Mouse (Mus musculus) Muller cell, postnatal 12 days (primary cell): ENCODE measurements around the gene Galnt17.

Source experiments
- DNase-seq: peaks from one replicate; pipeline ENCODE4 v3.0.0-alpha.2; 2015; ENCODE audit errors: inconsistent ontology term

Gene Galnt17

DNA sequence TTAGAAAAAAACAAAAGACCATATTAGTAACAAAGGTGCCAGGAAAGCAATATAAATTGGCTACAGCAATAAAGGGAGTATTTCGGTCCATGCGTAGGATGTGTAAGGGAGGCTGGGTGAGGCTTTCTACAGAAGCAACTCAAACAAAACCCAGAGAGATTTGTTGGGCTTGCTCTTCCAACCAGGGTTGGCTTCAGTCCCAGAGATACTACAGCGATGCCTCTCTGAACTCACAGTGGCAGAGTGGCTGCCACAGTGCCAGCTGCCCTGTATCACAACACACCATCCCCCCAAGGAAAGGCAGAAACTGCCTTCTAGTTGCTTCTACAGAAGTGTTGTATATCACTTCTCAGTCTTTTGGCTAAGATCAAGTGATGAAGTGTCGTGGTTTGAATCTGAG lies 66.6 kb downstream of the Galnt17 start:
- DNase-seq = no peak

- no peak for DNase-seq
Measured at GRCm38 (mm10) chr5:131239813-131240212, 68.5 kb downstream of the Galnt17 start.

DNA sequence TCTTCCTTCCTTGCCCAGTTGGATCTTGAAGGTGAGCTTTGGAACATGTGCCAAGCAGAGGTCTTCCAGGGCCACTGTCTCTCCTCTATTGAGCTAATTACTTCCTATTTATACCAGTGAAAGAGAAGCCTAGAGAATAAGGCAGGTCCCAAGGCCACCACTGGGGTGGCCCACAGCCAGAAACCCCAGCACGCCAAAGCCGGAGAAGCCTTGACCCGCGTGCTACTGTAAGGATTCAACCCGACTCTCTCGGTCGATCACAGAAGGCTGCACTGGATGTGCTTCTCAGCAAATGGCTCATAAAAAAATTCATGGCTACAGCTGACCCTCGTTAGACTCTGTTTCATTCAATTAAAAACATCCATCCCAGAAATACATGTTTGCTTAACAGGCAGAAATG lies 71.4 kb downstream of the Galnt17 start:
- DNase-seq = peak; percentile 21

DNA sequence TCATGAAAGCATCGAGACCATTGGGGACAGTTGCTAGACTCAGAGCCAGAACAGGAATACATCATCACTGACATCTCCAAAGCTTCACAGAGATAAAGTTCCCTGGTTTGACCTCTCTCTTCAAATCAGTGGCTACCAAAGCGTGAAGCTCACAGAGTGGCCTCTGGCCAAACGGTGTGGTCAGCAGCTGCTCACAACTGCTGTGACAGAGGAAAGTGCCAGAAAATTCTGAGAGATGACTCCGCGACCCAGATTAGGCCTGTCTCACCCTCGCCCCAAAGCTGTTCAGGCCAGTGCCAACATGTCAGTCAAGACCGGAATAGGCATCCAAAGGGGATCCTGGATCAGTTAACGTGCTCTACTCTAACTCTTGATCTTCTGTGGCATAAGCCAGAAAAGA lies 74.5 kb downstream of the Galnt17 start:
- DNase-seq = peak; percentile 57

DNA sequence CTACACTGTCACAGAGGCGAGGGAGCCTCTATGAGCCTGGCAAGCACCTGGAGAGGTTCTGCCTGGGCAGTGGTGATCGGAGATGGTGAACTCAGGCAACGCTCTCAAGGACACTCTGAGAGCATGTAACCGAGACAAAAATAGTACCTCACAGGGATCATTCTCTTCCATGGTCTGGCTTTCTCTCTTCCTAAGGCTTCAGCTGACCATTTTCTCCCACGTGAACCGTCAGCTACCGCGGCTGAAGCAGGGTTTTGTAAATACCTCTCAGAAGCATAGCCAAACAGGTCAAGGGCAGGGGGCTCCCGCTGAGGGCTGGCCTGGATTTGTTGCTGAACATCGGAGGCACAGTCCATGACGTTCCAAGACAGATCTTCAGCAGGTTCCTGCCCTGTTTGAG lies 77.2 kb downstream of the Galnt17 start:
- DNase-seq = peak; percentile 36

DNA sequence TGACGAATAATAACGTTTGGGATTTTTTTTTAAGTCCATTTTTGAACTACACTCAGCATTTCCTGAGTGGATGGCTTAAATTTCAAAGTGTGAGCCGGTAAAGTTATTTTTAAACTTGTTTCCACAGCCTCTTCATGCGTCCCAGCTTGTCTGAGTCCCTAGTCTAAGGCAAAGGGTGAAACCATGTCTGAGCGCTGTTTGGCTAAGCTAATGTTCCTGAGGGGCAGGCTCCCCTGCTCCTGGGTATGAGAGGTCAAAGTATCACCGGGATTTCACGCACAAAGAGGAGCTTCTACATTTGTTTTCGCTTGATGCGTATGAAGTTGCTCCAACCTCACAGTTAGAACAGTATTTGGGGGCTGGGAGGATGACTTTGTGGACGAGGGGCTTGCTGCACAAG lies 78.6 kb downstream of the Galnt17 start:
- no peak for DNase-seq

- no peak for DNase-seq
Measured at GRCm38 (mm10) chr5:131223416-131223815, 84.9 kb downstream of the Galnt17 start.

- no peak for DNase-seq
Measured at GRCm38 (mm10) chr5:131222498-131223244, 85.6 kb downstream of the Galnt17 start.

GRCm38 (mm10) chr5:131218221-131218620 lies 90.1 kb downstream of the Galnt17 start:
- no peak for DNase-seq

DNA sequence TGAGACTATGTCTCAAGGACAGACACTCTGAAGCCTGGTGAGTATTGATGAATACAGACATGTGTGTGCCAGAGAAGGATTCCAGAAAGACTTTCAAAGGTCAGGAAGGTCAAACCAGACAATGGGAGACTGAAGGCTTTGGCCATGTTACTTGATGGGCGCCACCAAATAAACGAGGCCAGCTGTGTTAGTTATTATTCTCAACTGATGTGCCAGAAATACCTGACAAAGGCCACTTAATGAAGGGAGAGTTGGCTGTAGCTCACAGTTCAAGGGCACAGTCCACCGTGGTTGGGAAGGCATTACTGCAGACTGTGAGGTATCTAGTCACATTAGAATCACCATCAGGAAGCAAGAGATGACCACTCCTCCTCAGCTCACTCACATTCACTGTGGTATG lies 96.7 kb downstream of the Galnt17 start:
- peak; percentile 75 for DNase-seq

- DNase-seq = peak; percentile 65
Measured at GRCm38 (mm10) chr5:131201146-131201545, 107.2 kb downstream of the Galnt17 start.

- DNase-seq = peak; percentile 62
Measured at GRCm38 (mm10) chr5:131192311-131192710, 116.0 kb downstream of the Galnt17 start.

- DNase-seq = no peak
Measured at GRCm38 (mm10) chr5:131184566-131184965, 123.7 kb downstream of the Galnt17 start.

GRCm38 (mm10) chr5:131181231-131181630 lies 127.1 kb downstream of the Galnt17 start:
- peak; percentile 68 for DNase-seq

DNA sequence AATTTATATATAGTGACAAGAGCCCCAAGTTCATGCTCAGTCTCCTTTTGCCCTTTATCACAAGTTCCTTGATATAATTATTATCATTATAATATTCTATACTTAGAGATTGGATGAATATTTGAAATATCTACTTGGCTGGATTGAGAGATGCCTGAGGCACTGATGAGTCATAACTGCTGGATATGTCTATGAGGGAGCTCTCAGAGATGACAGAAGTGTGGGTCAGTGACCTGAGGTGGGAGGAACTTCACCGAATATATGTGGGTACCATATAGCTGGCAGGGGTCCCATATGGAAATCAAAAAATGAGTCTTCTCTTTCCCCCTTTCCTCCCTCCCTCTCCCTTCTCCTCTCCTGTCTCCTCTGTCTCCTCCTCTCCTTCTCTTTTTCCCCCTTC lies 127.5 kb downstream of the Galnt17 start:
- DNase-seq = peak; percentile 60

- no peak for DNase-seq
Measured at GRCm38 (mm10) chr5:131177851-131178250, 130.4 kb downstream of the Galnt17 start.

GRCm38 (mm10) chr5:131177168-131177567 lies 131.1 kb downstream of the Galnt17 start:
- DNase-seq = peak; percentile 89

- DNase-seq = no peak
Measured at GRCm38 (mm10) chr5:131169186-131169585, 139.1 kb downstream of the Galnt17 start.

DNA sequence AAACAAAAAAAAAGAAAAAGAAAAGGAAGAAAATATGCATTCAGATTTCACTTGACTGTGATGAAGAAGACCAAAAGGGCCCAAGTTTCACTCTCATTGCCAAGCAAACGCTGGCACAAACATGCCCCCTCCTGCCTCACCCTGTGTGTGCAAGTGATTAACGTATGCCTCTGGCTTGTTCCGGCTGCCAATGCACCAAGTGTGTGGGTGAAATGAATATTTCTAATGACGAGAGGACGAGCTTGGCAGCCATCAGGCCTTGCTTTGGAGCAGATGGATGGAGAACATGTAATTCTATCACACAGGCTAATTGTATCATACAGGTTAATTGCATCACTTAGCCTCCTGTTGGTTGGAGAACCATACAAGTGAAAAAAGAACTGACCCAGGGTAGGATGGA lies 140.9 kb downstream of the Galnt17 start:
- peak; percentile 9 for DNase-seq

DNA sequence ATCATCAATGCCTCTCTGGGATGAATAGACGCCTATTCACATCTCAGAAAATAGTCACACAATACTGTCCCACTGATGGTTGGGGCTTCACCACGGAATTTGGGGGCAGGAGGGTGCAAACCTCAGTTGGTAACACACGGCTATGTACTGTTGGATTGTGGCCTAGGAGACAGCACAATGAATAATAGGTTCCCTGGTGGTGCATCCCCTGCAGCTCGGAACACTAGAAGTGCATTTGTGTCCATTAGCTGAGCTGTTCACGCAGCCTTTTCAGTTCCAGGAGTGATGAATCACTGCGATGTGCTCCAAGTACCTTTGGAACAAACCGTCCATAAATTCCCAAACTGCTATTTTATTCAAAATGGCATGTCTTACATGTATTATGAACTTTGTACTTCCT lies 142.6 kb downstream of the Galnt17 start:
- peak; percentile 97 for DNase-seq

- no peak for DNase-seq
Measured at GRCm38 (mm10) chr5:131157866-131158265, 150.4 kb downstream of the Galnt17 start.

DNA sequence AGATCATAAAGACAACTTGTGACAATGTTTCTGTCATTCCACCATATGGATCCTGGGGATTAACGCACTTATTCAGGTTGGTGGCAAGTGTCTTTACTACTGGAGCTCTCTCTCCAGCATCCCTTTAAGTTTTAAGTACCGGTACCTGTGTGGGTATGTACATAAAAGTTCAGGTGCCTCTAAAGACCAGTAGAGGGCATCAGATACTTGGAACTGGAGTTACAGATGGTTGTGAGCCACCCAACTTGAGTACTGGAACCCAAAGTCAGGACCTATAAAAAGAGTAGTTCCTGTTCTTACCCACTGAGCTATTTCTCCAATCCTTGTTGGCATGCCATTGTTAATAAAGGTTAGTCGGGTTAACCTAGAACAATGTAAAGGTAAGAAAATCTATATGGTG lies 152.0 kb downstream of the Galnt17 start:
- DNase-seq = no peak

DNA sequence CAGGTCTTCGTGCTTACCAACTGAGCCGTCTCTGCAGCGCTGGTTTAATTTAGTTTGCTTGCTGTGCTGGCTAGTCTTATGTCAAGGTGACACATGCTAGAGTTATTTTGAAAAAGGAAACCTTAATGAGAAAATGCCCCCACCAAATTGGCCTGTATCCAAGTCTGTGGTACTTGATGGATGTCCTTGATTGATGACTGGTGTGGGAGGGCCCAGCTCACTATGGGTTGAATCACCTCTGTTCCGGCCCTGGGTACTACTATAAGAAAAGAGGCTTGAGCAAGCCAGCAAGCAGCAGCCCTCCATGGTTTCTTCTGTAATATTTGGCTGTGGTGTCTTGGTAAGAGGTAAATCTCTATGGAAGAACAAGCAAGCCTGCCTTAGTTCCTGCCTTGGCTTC lies 165.7 kb downstream of the Galnt17 start:
- DNase-seq = peak; percentile 38

GRCm38 (mm10) chr5:131134809-131135208 lies 173.5 kb downstream of the Galnt17 start:
- no peak for DNase-seq
